8 mouse cellular contexts compared by ENCODE assay signal in genomic region chr19:4333100-4333775, GRCm38 (mm10). TPM values are rescaled to one million over a fixed set of nuclear protein-coding genes. Genes with fewer than 3 reads are reported as not detected.
DNase-seq lines count a peak whose midpoint lies in the region; ATAC-seq and TF ChIP-seq lines count a peak whose summit lies in the region.

No protein-coding gene starts in this region.

- peak overlapping the region; percentile 96 for H3K27ac ChIP-seq in kidney, embryonic 14.5 days (ENCODE audit: low read depth, low read length)
- peak overlapping the region; percentile 89 for H3K27ac ChIP-seq in CH12.LX (ENCODE audit: insufficient read depth, low read depth)
- peak overlapping the region; percentile 93 for H3K27ac ChIP-seq in heart, embryonic 12.5 days (ENCODE audit: poor library complexity, severe bottlenecking)
- H3K27ac ChIP-seq in limb, embryonic 10.5 days = peak overlapping the region; percentile 87
- H3K27ac ChIP-seq in midbrain, embryonic 13.5 days = peak overlapping the region; percentile 90

- in situ Hi-C loops in CH12.LX (cut with MboI; ENCODE audit: low pct_ligation_motif_present, low pct_unique_long_range_greater_than_20kb, low sequenced_read_pairs) = loop anchor here (10.0 kb wide), 1 partner anchor 52 kb away; no protein-coding TSS in a partner anchor

- H3K9ac ChIP-seq in kidney, embryonic 14.5 days (ENCODE audit: low read depth, low read length) = peak overlapping the region; percentile 85
- H3K9ac ChIP-seq in CH12.LX (ENCODE audit: insufficient read depth, low read depth) = peak overlapping the region; percentile 95
- peak overlapping the region; percentile 87 for H3K9ac ChIP-seq in heart, embryonic 12.5 days
- peak overlapping the region; percentile 74 for H3K9ac ChIP-seq in midbrain, embryonic 13.5 days (replicated peaks)

- no peak for DNase-seq in kidney, postnatal 10 days
- peak; percentile 12 for DNase-seq in CH12.LX (ENCODE audit: extremely low read depth)
- DNase-seq in c-Kit-positive CD71-negative TER-119-negative erythroid progenitor cells, embryonic 14.5 days (ENCODE audit: low read depth) = peak; percentile 17
- peak; percentile 61 for DNase-seq in limb, embryonic 10.5 days (ENCODE audit: low spot score)
- no peak for DNase-seq in frontal cortex, postnatal 10 days (ENCODE audit: low spot score in 2 of 2)

- H3K79me2 ChIP-seq in CH12.LX (replicated peaks; ENCODE audit: control insufficient read depth, extremely low read depth, insufficient read depth, poor library complexity, severe bottlenecking) = peaks cover 38% of the 10 kb centered on the region

- TF ChIP-seq EP300 in CH12.LX (IDR thresholded peaks at IDR 0.05; ENCODE audit: low read length) = no peak

- 0 out of 2 replicates have a peak, but pooled peaks have one; percentile 5 for ATAC-seq in kidney, embryonic 14.5 days (ENCODE audit: low FRiP score, low TSS enrichment)
- ATAC-seq in heart, embryonic 12.5 days (ENCODE audit: insufficient number of reproducible peaks, low FRiP score) = 0 out of 2 replicates have a peak, but pooled peaks have one; percentile 14
- peak; percentile 49 for ATAC-seq in midbrain, embryonic 13.5 days

- H3K4me2 ChIP-seq in kidney, embryonic 14.5 days (replicated peaks; ENCODE audit: low read depth, low read length) = peak overlapping the region; percentile 72
- peak overlapping the region; percentile 73 for H3K4me2 ChIP-seq in CH12.LX (ENCODE audit: insufficient read depth, low read depth, poor library complexity, severe bottlenecking)
- H3K4me2 ChIP-seq in heart, embryonic 12.5 days = peak overlapping the region; percentile 88
- H3K4me2 ChIP-seq in midbrain, embryonic 13.5 days (replicated peaks) = peak overlapping the region; percentile 69

- no peak for TF ChIP-seq CTCF in CH12.LX (conservative IDR thresholded peaks at IDR 0.05 in 1 of 2, IDR thresholded peaks at IDR 0.05 in 1 of 2; ENCODE audit: low read depth in 2 of 2, low read length in 2 of 2)

- no peaks in the 10 kb centered on the region for H3K9me3 ChIP-seq in kidney, embryonic 14.5 days (ENCODE audit: control insufficient read depth, low read length)
- no peaks in the 10 kb centered on the region for H3K9me3 ChIP-seq in CH12.LX (replicated peaks; ENCODE audit: low read length)
- H3K9me3 ChIP-seq in heart, embryonic 12.5 days (replicated peaks) = no peaks in the 10 kb centered on the region
- H3K9me3 ChIP-seq in limb, embryonic 10.5 days (replicated peaks) = no peaks in the 10 kb centered on the region
- no peaks in the 10 kb centered on the region for H3K9me3 ChIP-seq in midbrain, embryonic 13.5 days

- TF ChIP-seq POLR2A in CH12.LX (IDR thresholded peaks at IDR 0.05; ENCODE audit: low read depth, low read length) = no peak

- peaks cover 41% of the 10 kb centered on the region for H3K36me3 ChIP-seq in kidney, embryonic 14.5 days (ENCODE audit: control insufficient read depth, insufficient read depth, low read length)
- peaks cover 17 to 46% of the 10 kb centered on the region in 2 experiments for H3K36me3 ChIP-seq in CH12.LX (replicated peaks in 1 of 2; ENCODE audit: control insufficient read depth in 1 of 2, insufficient read depth in 1 of 2, low read length in 1 of 2)
- H3K36me3 ChIP-seq in heart, embryonic 12.5 days = peaks cover 29% of the 10 kb centered on the region
- H3K36me3 ChIP-seq in limb, embryonic 10.5 days = peaks cover 59% of the 10 kb centered on the region
- H3K36me3 ChIP-seq in midbrain, embryonic 13.5 days = peaks cover 29% of the 10 kb centered on the region

- no peaks in the 10 kb centered on the region for H3K27me3 ChIP-seq in kidney, embryonic 14.5 days (ENCODE audit: control insufficient read depth, insufficient read depth, low read length)
- H3K27me3 ChIP-seq in CH12.LX (replicated peaks) = no peaks in the 10 kb centered on the region
- no peaks in the 10 kb centered on the region for H3K27me3 ChIP-seq in heart, embryonic 12.5 days (replicated peaks)
- H3K27me3 ChIP-seq in limb, embryonic 10.5 days (ENCODE audit: low read depth, poor library complexity, severe bottlenecking) = no peaks in the 10 kb centered on the region
- H3K27me3 ChIP-seq in midbrain, embryonic 13.5 days = no peaks in the 10 kb centered on the region

- WGBS in kidney, embryonic 14.5 days = under 1% methylated on average over 13 of the region's 13 CpGs
- WGBS in heart, embryonic 12.5 days = under 1% methylated on average over 13 of the region's 13 CpGs
- 0% methylated on average over 13 of the region's 13 CpGs for WGBS in limb, embryonic 10.5 days
- WGBS in midbrain, embryonic 13.5 days = under 1% methylated on average over 13 of the region's 13 CpGs

- no peak for TF ChIP-seq RAD21 in CH12.LX (IDR thresholded peaks at IDR 0.05; ENCODE audit: low read depth, low read length)

- H3K4me3 ChIP-seq in kidney, embryonic 14.5 days (ENCODE audit: low read length) = peak overlapping the region; percentile 65
- peak overlapping the region; percentile 84 to 95 (median 85) for H3K4me3 ChIP-seq in CH12.LX (replicated peaks in 1 of 3; ENCODE audit: low read depth in 2 of 3, low read length in 2 of 3, poor library complexity in 1 of 3)
- H3K4me3 ChIP-seq in heart, embryonic 12.5 days = peak overlapping the region; percentile 61
- peak overlapping the region; percentile 66 for H3K4me3 ChIP-seq in limb, embryonic 10.5 days
- peak overlapping the region; percentile 63 for H3K4me3 ChIP-seq in midbrain, embryonic 13.5 days (replicated peaks)

- H3K4me1 ChIP-seq in kidney, embryonic 14.5 days (ENCODE audit: control insufficient read depth, insufficient read depth, low read length) = peaks cover 24% of the 10 kb centered on the region
- peaks cover 0 to 37% of the 10 kb centered on the region in 2 experiments; a peak in 2 of 4 replicates for H3K4me1 ChIP-seq in CH12.LX (ENCODE audit: control insufficient read depth in 1 of 2, insufficient read depth in 2 of 2)
- H3K4me1 ChIP-seq in heart, embryonic 12.5 days (replicated peaks) = peaks cover 30% of the 10 kb centered on the region
- H3K4me1 ChIP-seq in limb, embryonic 10.5 days = peaks cover 25% of the 10 kb centered on the region
- peaks cover 35% of the 10 kb centered on the region for H3K4me1 ChIP-seq in midbrain, embryonic 13.5 days (replicated peaks)

- dilution Hi-C loops in CH12.LX (cut with MboI; ENCODE audit: extremely low pct_ligation_motif_present, extremely low pct_unique_long_range_greater_than_20kb, low sequenced_read_pairs) = no loop called here

TF ChIP-seq in CH12.LX, 34 proteins besides CTCF, POLR2A, EP300 and RAD21 (continues in another document):
- TF ChIP-seq ZC3H11A (IDR thresholded peaks at IDR 0.05; ENCODE audit: low read depth, low read length) (no peak), IRF4 (IDR thresholded peaks at IDR 0.05; ENCODE audit: low read depth, low read length) (no peak), ZMIZ1 (IDR thresholded peaks at IDR 0.05; ENCODE audit: low read depth, low read length) (no peak), SMC3 (IDR thresholded peaks at IDR 0.05; ENCODE audit: low read depth, low read length) (no peak), BHLHE40 (IDR thresholded peaks at IDR 0.05; ENCODE audit: low read depth, low read length) (no peak), TBP (conservative IDR thresholded peaks at IDR 0.05; ENCODE audit: low read depth, low read length) (no peak), ZKSCAN1 (IDR thresholded peaks at IDR 0.05; ENCODE audit: borderline replicate concordance, low read depth, low read length) (no peak), MAFK (IDR thresholded peaks at IDR 0.05; ENCODE audit: insufficient replicate concordance, low read length) (no peak), MAZ (IDR thresholded peaks at IDR 0.05; ENCODE audit: low read depth, low read length) (0 out of 2 replicates have a peak, but pooled peaks have one; percentile 10), CHD1 (IDR thresholded peaks at IDR 0.05; ENCODE audit: low read depth, low read length) (peak; percentile 76; the same call in 1 of the 2 replicates), USF2 (conservative IDR thresholded peaks at IDR 0.05; ENCODE audit: low read depth, low read length) (no peak), JUN (IDR thresholded peaks at IDR 0.05; ENCODE audit: insufficient read depth, low read depth, low read length) (no peak), CHD2 (IDR thresholded peaks at IDR 0.05; ENCODE audit: low read length) (no peak), JUND (conservative IDR thresholded peaks at IDR 0.05; ENCODE audit: low read depth, low read length) (no peak), PAX5 (IDR thresholded peaks at IDR 0.05; ENCODE audit: low read length) (no peak), UBTF (IDR thresholded peaks at IDR 0.05; ENCODE audit: low read depth, low read length) (no peak), RCOR1 (conservative IDR thresholded peaks at IDR 0.05; ENCODE audit: low read depth, low read length) (no peak), KAT2A (IDR thresholded peaks at IDR 0.05; ENCODE audit: insufficient replicate concordance, low read length) (no peak), TCF12 (IDR thresholded peaks at IDR 0.05; ENCODE audit: low read depth, low read length) (no peak), HCFC1 (IDR thresholded peaks at IDR 0.05; ENCODE audit: low read depth, low read length) (no peak; the same call in 1 of the 2 replicates), NELFE (IDR thresholded peaks at IDR 0.05; ENCODE audit: low read depth, low read length) (no peak; the same call in 1 of the 2 replicates), ZNF384 (IDR thresholded peaks at IDR 0.05; ENCODE audit: low read depth, low read length) (peak; percentile 30), ELF1 (IDR thresholded peaks at IDR 0.05; ENCODE audit: low read depth, low read length) (no peak)

RNA-seq across cellular contexts. Expression of gene Grk2, which starts 27.2 kb away (rescaled TPM):
- 17.7 and 17.8 TPM in 2 replicates for polyA plus RNA-seq in kidney, embryonic 14.5 days (2014; fragmentation: Nextera tagmentation; extraction: Ambion mirVana)
- 196 and 203 TPM in 2 replicates for total RNA-seq in CH12.LX (2012; rRNA removed)
- total RNA-seq in CH12.LX (2014; rRNA removed) = 118 and 119 TPM in 2 replicates
- polyA plus RNA-seq in CH12.LX (2012; ENCODE audit: insufficient read length, low read depth) = 191 and 193 TPM in 2 replicates
- polyA plus RNA-seq in heart, embryonic 12.5 days (2016; fragmentation: Nextera tagmentation; extraction: Ambion mirVana) = 12.6 and 15.6 TPM in 2 replicates
- 14.6 and 15.5 TPM in 2 replicates for polyA plus RNA-seq in limb, embryonic 10.5 days (2016; fragmentation: Nextera tagmentation; extraction: Ambion mirVana)
- 18.0 and 20.9 TPM in 2 replicates for polyA plus RNA-seq in midbrain, embryonic 13.5 days (2015; fragmentation: Nextera tagmentation; extraction: Ambion mirVana)

RNA-seq across cellular contexts. Expression of gene Ankrd13d, which starts 50.3 kb away (rescaled TPM):
- 5.2 and 8.3 TPM in 2 replicates for polyA plus RNA-seq in kidney, embryonic 14.5 days (2014; fragmentation: Nextera tagmentation; extraction: Ambion mirVana)
- total RNA-seq in CH12.LX (2012; rRNA removed) (53.6 and 55.1 TPM in 2 replicates), CH12.LX (2014; rRNA removed) (3.8 and 5.6 TPM in 2 replicates)
- polyA plus RNA-seq in CH12.LX (2012; ENCODE audit: insufficient read length, low read depth) = 13.2 and 17.3 TPM in 2 replicates
- 1.6 and 2.0 TPM in 2 replicates for polyA plus RNA-seq in heart, embryonic 12.5 days (2016; fragmentation: Nextera tagmentation; extraction: Ambion mirVana)
- 5.5 and 7.9 TPM in 2 replicates for polyA plus RNA-seq in limb, embryonic 10.5 days (2016; fragmentation: Nextera tagmentation; extraction: Ambion mirVana)
- 23.4 and 27.8 TPM in 2 replicates for polyA plus RNA-seq in midbrain, embryonic 13.5 days (2015; fragmentation: Nextera tagmentation; extraction: Ambion mirVana)

Comparison
In these comparisons a context has a peak if more than half of its experiments do, and no peak if none do; other contexts are left out.
1. DNase-seq: peak in CH12.LX (single experiment), c-Kit-positive CD71-negative TER-119-negative erythroid progenitor cells, embryonic 14.5 days (single experiment) and limb, embryonic 10.5 days (single experiment); none in kidney, postnatal 10 days (single experiment) and frontal cortex, postnatal 10 days (0 of 2).
2. Peak in every context shown above with its lines, with median percentiles within 50 percentile points of each other: ATAC-seq, H3K27ac ChIP-seq, H3K4me2 ChIP-seq, H3K4me3 ChIP-seq and H3K9ac ChIP-seq.